Mouse (Mus musculus): ENCODE data around the gene Sgk2.
A peak's percentile ranks its signal among the peaks of the same experiment; 100 is the strongest.
"Not testable (repeated sequence)": the region's sequence is repeated elsewhere in the genome, so short reads cannot be mapped to it uniquely, and the experiment has no call there.

The Sgk2 gene

DNA sequence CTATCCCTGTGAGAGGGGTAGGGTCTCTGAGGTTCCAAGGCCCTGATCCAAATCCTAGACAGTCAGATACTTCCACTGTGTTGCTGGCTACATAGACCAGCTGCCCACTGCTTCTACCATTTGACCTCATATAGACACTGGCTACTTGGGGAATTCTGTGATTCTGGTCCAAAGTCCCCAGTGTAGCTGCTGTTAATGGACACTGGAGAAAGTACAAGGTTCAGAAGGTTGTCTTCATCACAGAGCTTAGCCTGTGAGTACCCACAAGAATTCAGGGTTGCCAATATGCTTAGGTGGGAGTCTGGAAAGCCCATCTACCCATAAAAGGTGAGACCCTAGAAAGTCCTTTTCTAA lies 4.9 kb downstream of the Sgk2 start:
- DNase-seq (ENCODE audit: low spot score) = no peak

DNA sequence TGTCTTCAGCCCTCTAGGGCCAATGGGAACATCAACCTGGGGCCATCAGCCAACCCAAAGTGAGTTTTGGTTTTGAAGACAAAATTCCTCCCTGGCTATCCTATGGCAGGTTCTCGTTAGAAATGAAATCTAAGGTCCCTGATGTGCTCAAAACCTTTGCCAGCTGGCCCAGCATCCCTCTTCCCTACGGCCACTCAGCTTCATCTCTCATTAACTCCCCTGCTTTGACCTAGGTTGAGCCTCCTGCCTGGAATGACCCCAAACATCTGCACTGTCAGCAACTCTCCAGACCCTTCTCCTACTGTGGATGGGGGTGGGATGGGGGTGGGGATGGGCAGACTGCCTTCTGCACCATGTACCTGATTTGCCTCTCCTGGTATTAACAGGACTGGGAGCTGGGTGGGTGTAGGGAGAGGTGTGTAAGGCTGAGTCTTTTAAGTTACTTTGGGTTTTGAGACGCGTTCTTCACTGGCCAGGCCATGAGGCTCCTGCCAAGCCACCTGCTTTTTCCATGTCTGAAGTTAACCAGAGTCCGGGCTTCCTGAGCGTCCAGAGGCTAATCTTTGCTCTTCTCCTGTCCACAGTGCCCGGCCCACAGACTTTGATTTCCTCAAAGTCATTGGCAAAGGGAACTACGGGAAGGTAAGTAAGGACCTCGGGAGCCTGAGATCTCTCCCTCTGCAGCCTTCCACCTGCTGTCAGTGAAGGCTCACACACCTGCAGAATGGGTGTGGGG lies 6.9 kb downstream of the Sgk2 start:
- no peak for DNase-seq (ENCODE audit: low spot score)

GRCm38 (mm10) chr2:162998528-162999230 lies 11.5 kb downstream of the Sgk2 start:
- DNase-seq (ENCODE audit: low spot score) = peak; percentile 36

DNA sequence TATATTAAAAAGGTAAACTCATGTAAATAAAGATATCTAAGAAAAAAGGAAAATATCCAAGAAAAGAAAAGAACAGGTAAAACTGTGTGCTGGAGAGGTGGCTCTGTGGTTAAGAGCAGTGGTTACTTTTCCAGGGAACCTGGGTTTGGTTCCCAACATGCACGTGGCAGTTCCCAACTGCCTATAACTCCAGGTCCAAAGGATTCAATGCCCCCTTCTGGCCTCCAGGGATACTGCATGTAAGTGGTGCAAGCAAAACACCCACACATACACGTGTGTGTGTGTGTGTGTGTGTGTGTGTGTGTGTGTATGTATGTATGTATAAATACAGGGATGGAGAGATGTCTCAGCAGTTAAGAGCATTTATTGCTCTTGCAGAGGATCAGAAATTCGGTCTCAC lies 12.6 kb downstream of the Sgk2 start:
- DNase-seq (ENCODE audit: low spot score) = peak; percentile 14

GRCm38 (mm10) chr2:163001071-163001470 lies 13.9 kb downstream of the Sgk2 start:
- DNase-seq (ENCODE audit: low spot score) = no peak

DNA sequence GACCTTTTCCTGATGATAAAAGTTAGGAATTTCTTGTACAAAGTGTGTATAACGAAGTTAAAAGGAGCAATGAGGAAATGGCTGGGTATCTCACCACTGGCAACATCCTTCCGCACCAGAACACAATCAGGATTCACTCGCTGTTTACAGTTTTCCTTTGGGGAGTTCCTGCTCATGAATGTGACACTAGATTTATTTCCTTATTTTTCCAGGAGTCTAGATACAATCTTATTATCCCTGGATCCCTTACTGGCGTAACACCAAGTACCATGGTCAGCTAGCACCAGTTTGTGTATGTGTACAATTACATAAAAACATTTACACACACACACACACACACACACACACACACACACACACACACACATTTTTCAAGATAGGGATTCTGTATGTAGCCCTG lies 20.2 kb downstream of the Sgk2 start:
- DNase-seq (ENCODE audit: low spot score) = no peak

DNA sequence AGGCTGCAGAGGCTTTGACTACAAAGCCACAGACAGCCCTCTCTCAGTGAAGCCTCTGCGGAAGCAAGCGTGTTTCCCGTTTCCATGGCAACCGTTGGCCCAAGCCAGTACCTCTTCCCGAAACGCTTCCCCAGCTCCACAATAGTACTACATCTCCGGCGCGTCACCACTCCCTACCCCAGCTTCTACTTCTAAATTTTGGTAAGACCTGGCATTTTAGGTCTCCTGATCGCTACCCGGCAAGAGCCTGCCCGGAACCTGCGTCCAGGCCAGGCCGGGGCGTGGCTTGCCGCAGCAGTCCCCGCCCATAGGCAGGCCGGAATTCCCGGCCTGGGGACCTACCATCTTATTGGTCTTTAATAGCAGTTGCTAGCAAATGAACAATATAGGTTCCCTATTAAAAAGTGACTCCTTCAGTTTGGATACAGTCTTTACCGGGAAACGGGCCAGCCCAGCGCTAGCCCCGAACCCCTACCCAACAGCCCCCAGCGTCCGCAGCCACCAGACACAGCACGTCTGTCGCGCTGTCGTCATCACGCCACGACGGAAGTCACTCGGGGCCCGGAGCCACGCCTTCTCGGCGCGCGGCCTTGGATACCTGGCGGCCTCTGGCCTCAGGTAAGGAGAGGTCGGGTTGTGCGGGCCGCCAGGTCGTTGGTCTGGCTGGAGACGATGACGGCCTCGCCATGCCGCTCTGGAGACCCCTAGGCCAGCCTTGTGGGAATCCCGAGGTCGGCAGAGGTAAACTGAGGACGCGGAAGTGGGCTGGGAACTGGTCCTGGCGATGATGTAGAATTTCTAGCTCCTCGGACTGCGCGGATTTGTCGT lies 30.0 kb downstream of the Sgk2 start, which contains the start of gene Ift52:
TSS of gene Ift52 (plus strand) at position 439 of the 828 bp plus-strand sequence.
- peak; percentile 88 for DNase-seq (ENCODE audit: low spot score)

GRCm38 (mm10) chr2:163031289-163031688 lies 44.2 kb downstream of the Sgk2 start:
- no peak for DNase-seq (ENCODE audit: low spot score)

GRCm38 (mm10) chr2:163031757-163032156 lies 44.6 kb downstream of the Sgk2 start:
- DNase-seq (ENCODE audit: low spot score) = no peak

- DNase-seq (ENCODE audit: low spot score) = no peak
Observed at GRCm38 (mm10) chr2:163032622-163033021, 45.5 kb downstream of the Sgk2 start.

- DNase-seq (ENCODE audit: low spot score) = no peak
Observed at GRCm38 (mm10) chr2:163039940-163040339, 52.8 kb downstream of the Sgk2 start.

DNA sequence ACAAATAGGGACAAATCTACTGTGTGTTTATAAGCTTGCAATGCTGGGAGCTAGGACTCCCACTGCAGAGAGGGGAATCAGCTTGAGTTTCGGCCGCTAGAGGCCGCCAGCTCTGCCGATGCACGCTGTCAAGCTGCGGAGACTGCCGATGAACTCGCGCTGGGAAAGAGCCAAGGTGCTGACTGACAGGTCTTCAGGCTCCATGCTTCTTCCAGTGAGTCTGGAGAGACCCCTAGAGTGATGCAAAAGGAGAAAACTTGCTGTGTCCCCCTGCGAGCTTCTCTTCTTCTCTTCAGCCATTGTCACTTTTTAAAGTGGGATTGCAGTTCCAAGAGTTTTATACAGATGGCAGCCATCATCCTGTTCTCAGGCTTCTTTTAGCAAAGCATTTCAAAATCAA lies 61.0 kb downstream of the Sgk2 start:
- peak; percentile 44 for DNase-seq (ENCODE audit: low spot score)

DNA sequence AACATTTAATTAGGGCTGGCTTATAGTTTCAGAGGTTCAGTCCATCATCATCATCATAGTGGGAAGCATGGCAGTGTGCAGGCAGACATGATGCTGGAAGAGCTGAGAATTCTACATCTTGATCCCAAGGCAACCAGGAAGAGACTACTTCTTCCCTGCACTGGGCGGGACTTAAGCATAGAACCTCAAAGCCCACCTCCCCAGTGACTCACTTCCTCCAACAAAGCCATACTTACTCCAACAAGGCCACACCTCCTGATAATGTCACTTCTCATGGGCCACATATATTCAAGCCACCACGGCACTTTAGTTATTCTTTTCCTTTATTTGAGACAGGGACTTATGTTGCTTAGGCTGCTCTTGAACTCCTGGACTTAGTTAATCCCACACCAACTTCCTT lies 62.0 kb downstream of the Sgk2 start:
- no peak for DNase-seq (ENCODE audit: low spot score)

GRCm38 (mm10) chr2:163051691-163052090 lies 64.6 kb downstream of the Sgk2 start:
- DNase-seq (ENCODE audit: low spot score) = no peak

GRCm38 (mm10) chr2:163052101-163052500 lies 65.0 kb downstream of the Sgk2 start:
- no peak for DNase-seq (ENCODE audit: low spot score)

GRCm38 (mm10) chr2:163052826-163053225 lies 65.7 kb downstream of the Sgk2 start:
- no peak for DNase-seq (ENCODE audit: low spot score)

GRCm38 (mm10) chr2:163054335-163054840 lies 67.3 kb downstream of the Sgk2 start, which contains the start of gene Mybl2:
TSS of gene Mybl2 (plus strand) at chr2:163054687.
- DNase-seq (ENCODE audit: low spot score) = peak; percentile 92

GRCm38 (mm10) chr2:163054891-163055494 lies 67.9 kb downstream of the Sgk2 start:
- DNase-seq (ENCODE audit: low spot score) = peak; percentile 3

DNA sequence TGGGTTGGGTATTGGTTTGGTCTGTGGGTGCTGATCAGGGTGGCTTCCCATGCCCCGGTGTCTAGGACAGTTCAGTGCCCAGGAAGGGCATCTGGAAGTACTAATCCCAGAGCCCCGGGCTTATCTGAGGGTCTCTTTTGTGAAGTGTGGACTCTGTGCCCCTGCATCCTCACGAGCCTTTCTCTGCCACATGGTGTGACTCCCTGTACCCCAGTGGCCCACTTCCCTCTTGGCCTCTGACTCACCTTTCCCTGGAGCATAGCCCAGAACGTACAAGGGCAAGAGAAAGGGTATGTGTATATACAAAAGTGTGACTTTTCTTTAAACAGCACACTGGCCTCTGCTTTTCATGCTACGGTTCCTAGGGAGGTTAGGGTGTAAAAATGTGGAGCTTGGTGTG lies 68.6 kb downstream of the Sgk2 start:
- DNase-seq (ENCODE audit: low spot score) = no peak

- DNase-seq (ENCODE audit: low spot score) = no peak
Observed at GRCm38 (mm10) chr2:163056584-163056983, 69.5 kb downstream of the Sgk2 start.

DNA sequence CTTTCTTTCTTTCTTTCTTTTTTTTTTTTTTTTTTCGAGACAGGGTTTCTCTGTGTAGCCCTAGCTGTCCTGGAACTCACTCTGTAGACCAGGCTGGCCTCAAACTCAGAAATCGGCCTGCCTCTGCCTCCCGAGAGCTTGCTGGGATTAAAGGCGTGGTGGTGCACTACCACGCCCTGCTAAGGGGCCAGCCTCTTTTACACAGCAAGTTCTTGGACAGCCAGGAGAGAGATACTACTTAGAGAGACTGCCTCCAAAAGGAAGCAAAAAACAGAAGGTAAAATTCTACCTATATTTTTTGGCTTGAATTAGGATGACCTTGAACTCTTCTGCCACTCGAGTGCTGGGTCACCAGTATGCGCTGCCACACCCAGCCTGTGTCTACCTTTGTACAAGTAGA lies 71.9 kb downstream of the Sgk2 start:
- DNase-seq (ENCODE audit: low spot score) = not testable (repeated sequence)

- DNase-seq (ENCODE audit: low spot score) = no peak
Observed at GRCm38 (mm10) chr2:163060630-163061029, 73.5 kb downstream of the Sgk2 start.

Measured in T-cell, adult 2 months (primary cell).